Mouse (Mus musculus) regulatory T cell (primary cell): Measurements from ENCODE around the gene Arhgap15.

Experiments
- in situ Hi-C: fragments of 300-600 bp; cut with MboI, MseI; formaldehyde crosslinking; loops from one replicate; pipeline ENCODE4 v1.15.1; 2025; ENCODE audit warnings: high pct_unique_total_duplicates

Gene Arhgap15

GRCm38 (mm10) chr2:44346184-44346583 is 597.6 kb downstream of the Arhgap15 start:
- in situ Hi-C loops, result no loop called here

GRCm38 (mm10) chr2:44347781-44348180 is 599.2 kb downstream of the Arhgap15 start:
- in situ Hi-C loops, result no loop called here

- in situ Hi-C loops, result no loop called here
These were observed 600.5 kb downstream of the Arhgap15 start for GRCm38 (mm10) chr2:44349101-44349500.

- in situ Hi-C loops, result no loop called here
These were observed 604.3 kb downstream of the Arhgap15 start for GRCm38 (mm10) chr2:44352885-44353284.

GRCm38 (mm10) chr2:44353594-44353993 is 605.0 kb downstream of the Arhgap15 start:
- in situ Hi-C loops, result no loop called here

GRCm38 (mm10) chr2:44354786-44355185 is 606.2 kb downstream of the Arhgap15 start:
- in situ Hi-C loops, result no loop called here

GRCm38 (mm10) chr2:44355316-44355715 is 606.7 kb downstream of the Arhgap15 start:
- in situ Hi-C loops, result no loop called here

GRCm38 (mm10) chr2:44356248-44356886 is 607.7 kb downstream of the Arhgap15 start:
- in situ Hi-C loops, result no loop called here

- in situ Hi-C loops, result no loop called here
These were observed 608.2 kb downstream of the Arhgap15 start for GRCm38 (mm10) chr2:44356887-44357251.

GRCm38 (mm10) chr2:44380225-44380624 is 631.6 kb downstream of the Arhgap15 start:
- in situ Hi-C loops, result no loop called here

- in situ Hi-C loops, result no loop called here
These were observed 635.9 kb downstream of the Arhgap15 start for GRCm38 (mm10) chr2:44384541-44384940.

- in situ Hi-C loops, result loop anchor here (5.0 kb wide), 1 partner anchor 52 kb away; no protein-coding TSS in a partner anchor
These were observed 640.9 kb downstream of the Arhgap15 start for GRCm38 (mm10) chr2:44389556-44389955.

- in situ Hi-C loops, result no loop called here
These were observed 645.2 kb downstream of the Arhgap15 start for GRCm38 (mm10) chr2:44393789-44394188.

- in situ Hi-C loops, result no loop called here
These were observed 646.4 kb downstream of the Arhgap15 start for GRCm38 (mm10) chr2:44394956-44395501.

GRCm38 (mm10) chr2:44395577-44395976 is 647.0 kb downstream of the Arhgap15 start:
- in situ Hi-C loops, result no loop called here

- in situ Hi-C loops, result no loop called here
These were observed 648.6 kb downstream of the Arhgap15 start for GRCm38 (mm10) chr2:44397209-44397608.

GRCm38 (mm10) chr2:44397735-44398337 is 649.2 kb downstream of the Arhgap15 start:
- in situ Hi-C loops, result no loop called here

- in situ Hi-C loops, result no loop called here
These were observed 650.7 kb downstream of the Arhgap15 start for GRCm38 (mm10) chr2:44399191-44399926.

- in situ Hi-C loops, result no loop called here
These were observed 653.2 kb downstream of the Arhgap15 start for GRCm38 (mm10) chr2:44401704-44402422.

- in situ Hi-C loops, result no loop called here
These were observed 663.0 kb downstream of the Arhgap15 start for GRCm38 (mm10) chr2:44411660-44412059.

- in situ Hi-C loops, result no loop called here
These were observed 667.7 kb downstream of the Arhgap15 start for GRCm38 (mm10) chr2:44416331-44416730.
